Mouse (Mus musculus): ENCODE data around the gene Ifna1.

The Ifna1 gene

GRCm38 (mm10) chr4:88875435-88876095 is 25.7 kb downstream of the Ifna1 start:
- no peak for DNase-seq

DNA sequence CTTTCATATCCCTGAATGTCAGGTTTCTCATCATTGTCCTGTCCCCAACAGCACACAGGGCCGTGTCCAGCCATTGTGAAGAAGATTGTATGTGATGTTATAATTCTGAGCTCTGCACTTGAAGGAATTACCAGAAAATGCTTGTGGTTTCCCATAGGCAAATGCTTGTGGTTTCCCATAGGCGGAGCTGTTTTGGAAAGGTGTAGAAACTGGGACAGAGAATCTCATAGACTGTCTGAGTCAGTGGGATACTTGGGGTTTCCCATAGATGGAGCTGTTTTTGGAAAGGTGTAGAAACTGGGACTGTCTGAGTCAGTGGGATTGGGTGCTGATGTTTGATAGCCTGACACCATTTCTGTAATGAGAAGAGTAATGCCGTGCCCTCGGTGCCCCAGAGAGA is 26.6 kb downstream of the Ifna1 start:
- DNase-seq = no peak

GRCm38 (mm10) chr4:88878246-88878645 is 28.4 kb downstream of the Ifna1 start:
- DNase-seq = no peak

- no peak for DNase-seq
Measured at GRCm38 (mm10) chr4:88878772-88879171, 28.9 kb downstream of the Ifna1 start.

- DNase-seq = no peak
Measured at GRCm38 (mm10) chr4:88880101-88880500, 30.2 kb downstream of the Ifna1 start, which contains the start of gene Ifne. TSS of gene Ifne (minus strand) at chr4:88880201.

DNA sequence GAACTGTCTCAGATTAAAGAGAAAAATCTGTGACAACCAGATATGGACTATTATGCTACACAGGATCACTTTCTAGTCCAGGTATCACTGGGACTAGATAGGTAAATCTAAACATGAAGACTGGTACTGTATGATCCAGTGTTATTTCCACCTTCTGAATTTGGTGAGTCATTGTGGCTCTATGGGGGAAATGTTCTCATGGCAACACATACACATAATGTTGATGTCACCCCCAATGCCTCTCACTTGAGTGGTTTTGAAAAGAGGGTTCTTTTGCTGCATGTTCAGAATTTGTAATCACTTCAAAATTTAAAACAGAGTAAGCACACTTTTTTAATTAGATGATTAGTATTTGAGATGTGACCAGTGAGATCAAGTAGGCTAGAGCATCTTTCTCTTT is 38.3 kb downstream of the Ifna1 start:
- DNase-seq = no peak

DNA sequence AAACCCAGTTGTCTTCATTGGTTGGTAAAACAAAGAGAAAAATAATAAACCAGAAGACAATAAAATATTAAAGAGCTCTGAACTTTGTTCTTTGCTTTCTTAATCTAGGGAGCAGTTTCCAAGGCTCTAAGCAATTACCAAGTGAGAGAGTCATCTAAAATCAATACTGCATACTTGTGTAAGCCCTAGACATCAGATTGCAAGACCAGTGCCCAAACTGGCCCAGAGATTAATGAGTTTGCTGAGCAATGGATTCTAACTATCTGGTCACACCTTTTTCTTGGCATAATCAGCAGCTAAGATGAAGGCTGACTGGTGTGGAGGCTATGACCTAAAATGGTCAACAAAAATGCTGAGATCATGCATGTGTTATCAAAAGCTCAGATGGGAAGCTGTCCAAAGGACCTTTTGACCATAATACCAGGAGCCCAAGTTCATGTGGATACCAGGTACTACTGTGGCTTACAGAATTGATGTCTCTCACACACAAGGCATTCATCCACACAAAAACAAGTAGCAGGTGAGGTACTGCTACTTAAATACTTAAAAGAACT is 43.4 kb downstream of the Ifna1 start:
- no peak for DNase-seq
